ENCODE assay signal across 12 mouse cellular contexts in genomic region chr5:115522531-115522930, GRCm38 (mm10). TPM values are rescaled to one million over a fixed set of nuclear protein-coding genes. Genes with fewer than 3 reads are reported as not detected.
A peak's percentile ranks its signal among the peaks of the same experiment; 100 is the strongest.
DNase-seq lines count a peak whose midpoint lies in the region; ATAC-seq lines count a peak whose summit lies in the region.
"Had no signal": no experiment of that assay in that cellular context is flagged by ENCODE, and none has a peak within 500 bp of the region (broad histone marks: within the 10 kb centered on the region; RNA-seq: fewer than 3 reads in every experiment).

No protein-coding gene starts in this region.

- H3K4me1 ChIP-seq in hindbrain, embryonic 10.5 days (replicated peaks), result peaks cover 64% of the 10 kb centered on the region
- peaks cover 37% of the 10 kb centered on the region for H3K4me1 ChIP-seq in hindbrain, embryonic 12.5 days
- H3K4me1 ChIP-seq in midbrain, embryonic 11.5 days (ENCODE audit: control insufficient read depth, insufficient read depth, low read length), result peaks cover 12% of the 10 kb centered on the region; the same call in 1 of the 2 replicates
- peaks cover 58% of the 10 kb centered on the region for H3K4me1 ChIP-seq in midbrain, embryonic 10.5 days
- peaks cover 52% of the 10 kb centered on the region for H3K4me1 ChIP-seq in limb, embryonic 11.5 days (ENCODE audit: control insufficient read depth, insufficient read depth, low read length)
- H3K4me1 ChIP-seq in stomach, embryonic 16.5 days (ENCODE audit: control insufficient read depth, insufficient read depth, low read length), result peaks cover 61% of the 10 kb centered on the region

- no peak for ATAC-seq in hindbrain, embryonic 12.5 days (ENCODE audit: low FRiP score)
- ATAC-seq in midbrain, embryonic 11.5 days (ENCODE audit: low FRiP score), result no peak
- no peak for ATAC-seq in limb, embryonic 11.5 days (ENCODE audit: insufficient number of reproducible peaks, low FRiP score, low TSS enrichment, low read depth)
- no peak for ATAC-seq in stomach, embryonic 16.5 days (ENCODE audit: insufficient read depth, low FRiP score)
- ATAC-seq: forebrain, embryonic 13.5 days had no signal

- H3K36me3 ChIP-seq in hindbrain, embryonic 10.5 days, result peaks cover 5% of the 10 kb centered on the region; the same call in 1 of the 2 replicates
- no peaks in the 10 kb centered on the region for H3K36me3 ChIP-seq in hindbrain, embryonic 12.5 days
- no peaks in the 10 kb centered on the region for H3K36me3 ChIP-seq in midbrain, embryonic 11.5 days (ENCODE audit: control insufficient read depth, insufficient read depth, low read length)
- peaks cover 1% of the 10 kb centered on the region; the same call in 1 of the 2 replicates for H3K36me3 ChIP-seq in midbrain, embryonic 10.5 days
- H3K36me3 ChIP-seq in limb, embryonic 11.5 days (ENCODE audit: control insufficient read depth, insufficient read depth, low read length), result no peaks in the 10 kb centered on the region
- no peaks in the 10 kb centered on the region for H3K36me3 ChIP-seq in stomach, embryonic 16.5 days (ENCODE audit: control insufficient read depth, insufficient read depth, low read length)

- peak overlapping the region; percentile 81 for H3K27ac ChIP-seq in hindbrain, embryonic 10.5 days
- H3K27ac ChIP-seq in hindbrain, embryonic 12.5 days, result no peak overlapping the region
- no peak overlapping the region for H3K27ac ChIP-seq in midbrain, embryonic 11.5 days (ENCODE audit: low read depth, low read length)
- H3K27ac ChIP-seq in midbrain, embryonic 10.5 days (replicated peaks), result no peak overlapping the region
- H3K27ac ChIP-seq in limb, embryonic 11.5 days (replicated peaks; ENCODE audit: low read depth, low read length), result peak overlapping the region; percentile 72
- peak overlapping the region; percentile 79 for H3K27ac ChIP-seq in stomach, embryonic 16.5 days (ENCODE audit: low read length)
- H3K27ac ChIP-seq: forebrain, embryonic 13.5 days had no signal

- WGBS in hindbrain, embryonic 10.5 days, result 79% methylated on average over 4 of the region's 4 CpGs
- WGBS in hindbrain, embryonic 12.5 days, result 75% methylated on average over 4 of the region's 4 CpGs
- 87% methylated on average over 4 of the region's 4 CpGs for WGBS in midbrain, embryonic 11.5 days
- WGBS in midbrain, embryonic 10.5 days, result 84% methylated on average over 4 of the region's 4 CpGs
- WGBS in limb, embryonic 11.5 days, result 61% methylated on average over 4 of the region's 4 CpGs
- WGBS in stomach, embryonic 16.5 days, result 86% methylated on average over 4 of the region's 4 CpGs

- H3K27me3 ChIP-seq in hindbrain, embryonic 10.5 days (ENCODE audit: insufficient read depth, poor library complexity, severe bottlenecking), result no peaks in the 10 kb centered on the region
- H3K27me3 ChIP-seq in hindbrain, embryonic 12.5 days, result no peaks in the 10 kb centered on the region
- no peaks in the 10 kb centered on the region for H3K27me3 ChIP-seq in midbrain, embryonic 11.5 days (ENCODE audit: control insufficient read depth, insufficient read depth, low read length)
- H3K27me3 ChIP-seq in midbrain, embryonic 10.5 days (ENCODE audit: low read depth, poor library complexity, severe bottlenecking), result no peaks in the 10 kb centered on the region
- H3K27me3 ChIP-seq in limb, embryonic 11.5 days (ENCODE audit: control insufficient read depth, insufficient read depth, low read length), result no peaks in the 10 kb centered on the region
- H3K27me3 ChIP-seq in stomach, embryonic 16.5 days (ENCODE audit: control insufficient read depth, insufficient read depth, low read length), result no peaks in the 10 kb centered on the region
- H3K27me3 ChIP-seq: forebrain, embryonic 13.5 days had no signal

- DNase-seq in hindbrain, embryonic 10.5 days (ENCODE audit: low spot score), result no peak
- DNase-seq in midbrain, embryonic 11.5 days (ENCODE audit: low spot score, missing footprints), result peak; percentile 71
- DNase-seq in midbrain, embryonic 10.5 days (ENCODE audit: low spot score), result no peak
- DNase-seq in limb, embryonic 11.5 days (ENCODE audit: low spot score), result no peak
- DNase-seq in frontal cortex, postnatal 25 days (ENCODE audit: low spot score in 2 of 2), result no peak
- no peak for DNase-seq in urinary bladder, adult 18-20 months (ENCODE audit: low spot score in 2 of 2)
- DNase-seq: cerebellum, adult 2 months; left cerebral cortex, postnatal 4 days had no signal

- H3K4me2 ChIP-seq in hindbrain, embryonic 12.5 days (replicated peaks), result no peak overlapping the region
- no peak overlapping the region for H3K4me2 ChIP-seq in midbrain, embryonic 11.5 days
- H3K4me2 ChIP-seq in limb, embryonic 11.5 days (ENCODE audit: low read depth, severe bottlenecking), result no peak overlapping the region
- no peak overlapping the region for H3K4me2 ChIP-seq in stomach, embryonic 16.5 days (ENCODE audit: low read depth, low read length)
- H3K4me2 ChIP-seq: forebrain, embryonic 13.5 days had no signal

- H3K9ac ChIP-seq in hindbrain, embryonic 12.5 days, result no peak overlapping the region
- no peak overlapping the region for H3K9ac ChIP-seq in midbrain, embryonic 11.5 days (ENCODE audit: low read length)
- H3K9ac ChIP-seq in limb, embryonic 11.5 days (ENCODE audit: low read length), result no peak overlapping the region
- 0 out of 2 replicates have a peak overlapping the region, but pooled peaks have one; percentile 35 for H3K9ac ChIP-seq in stomach, embryonic 16.5 days (ENCODE audit: low read length)
- H3K9ac ChIP-seq: forebrain, embryonic 13.5 days had no signal

- no peaks in the 10 kb centered on the region for H3K9me3 ChIP-seq in hindbrain, embryonic 10.5 days
- no peaks in the 10 kb centered on the region for H3K9me3 ChIP-seq in hindbrain, embryonic 12.5 days (replicated peaks)
- no peaks in the 10 kb centered on the region for H3K9me3 ChIP-seq in midbrain, embryonic 11.5 days (ENCODE audit: control insufficient read depth, low read length)
- H3K9me3 ChIP-seq in midbrain, embryonic 10.5 days (replicated peaks), result no peaks in the 10 kb centered on the region
- no peaks in the 10 kb centered on the region for H3K9me3 ChIP-seq in limb, embryonic 11.5 days (ENCODE audit: control insufficient read depth, low read length)
- no peaks in the 10 kb centered on the region for H3K9me3 ChIP-seq in stomach, embryonic 16.5 days (replicated peaks; ENCODE audit: control insufficient read depth, low read length)
- H3K9me3 ChIP-seq: forebrain, embryonic 13.5 days had no signal

- no peak overlapping the region for H3K4me3 ChIP-seq in hindbrain, embryonic 10.5 days
- H3K4me3 ChIP-seq in hindbrain, embryonic 12.5 days, result no peak overlapping the region
- H3K4me3 ChIP-seq in midbrain, embryonic 11.5 days (ENCODE audit: low read depth, low read length), result no peak overlapping the region
- H3K4me3 ChIP-seq in midbrain, embryonic 10.5 days, result no peak overlapping the region
- H3K4me3 ChIP-seq in limb, embryonic 11.5 days (ENCODE audit: low read depth, low read length), result no peak overlapping the region
- no peak overlapping the region for H3K4me3 ChIP-seq in stomach, embryonic 16.5 days (replicated peaks; ENCODE audit: low read length)
- H3K4me3 ChIP-seq: forebrain, embryonic 13.5 days had no signal

RNA-seq across cellular contexts. Expression of gene Pxn, which starts 16.1 kb away (rescaled TPM):
- polyA plus RNA-seq in hindbrain, embryonic 10.5 days (2016; fragmentation: Nextera tagmentation; extraction: Ambion mirVana), result 32.6 and 42.6 TPM in 2 replicates
- polyA plus RNA-seq in hindbrain, embryonic 12.5 days (2016; fragmentation: Nextera tagmentation; extraction: Ambion mirVana), result 34.0 and 39.2 TPM in 2 replicates
- polyA plus RNA-seq in midbrain, embryonic 11.5 days (2014; fragmentation: Nextera tagmentation; extraction: Ambion mirVana), result 7.3 and 7.7 TPM in 2 replicates
- polyA plus RNA-seq in midbrain, embryonic 10.5 days (2016; fragmentation: Nextera tagmentation; extraction: Ambion mirVana), result 27.9 and 28.9 TPM in 2 replicates
- polyA plus RNA-seq in limb, embryonic 11.5 days (2014; fragmentation: Nextera tagmentation; extraction: Ambion mirVana), result 13.5 and 17.7 TPM in 2 replicates
- 41.9 and 44.5 TPM in 2 replicates for polyA plus RNA-seq in stomach, embryonic 16.5 days (2015; fragmentation: Nextera tagmentation; extraction: Ambion mirVana)

RNA-seq across cellular contexts. Expression of gene Rplp0, which starts 36.7 kb away (rescaled TPM):
- 1,124 and 1,374 TPM in 2 replicates for polyA plus RNA-seq in hindbrain, embryonic 10.5 days (2016; fragmentation: Nextera tagmentation; extraction: Ambion mirVana)
- 819 and 900 TPM in 2 replicates for polyA plus RNA-seq in hindbrain, embryonic 12.5 days (2016; fragmentation: Nextera tagmentation; extraction: Ambion mirVana)
- polyA plus RNA-seq in midbrain, embryonic 11.5 days (2014; fragmentation: Nextera tagmentation; extraction: Ambion mirVana), result 1,161 and 1,182 TPM in 2 replicates
- 1,126 and 1,338 TPM in 2 replicates for polyA plus RNA-seq in midbrain, embryonic 10.5 days (2016; fragmentation: Nextera tagmentation; extraction: Ambion mirVana)
- 1,447 and 1,526 TPM in 2 replicates for polyA plus RNA-seq in limb, embryonic 11.5 days (2014; fragmentation: Nextera tagmentation; extraction: Ambion mirVana)
- 1,450 and 1,538 TPM in 2 replicates for polyA plus RNA-seq in stomach, embryonic 16.5 days (2015; fragmentation: Nextera tagmentation; extraction: Ambion mirVana)

RNA-seq across cellular contexts. Expression of gene Sirt4, which starts 38.0 kb away (rescaled TPM):
- 17.2 and 17.3 TPM in 2 replicates for polyA plus RNA-seq in hindbrain, embryonic 10.5 days (2016; fragmentation: Nextera tagmentation; extraction: Ambion mirVana)
- 23.1 and 24.7 TPM in 2 replicates for polyA plus RNA-seq in hindbrain, embryonic 12.5 days (2016; fragmentation: Nextera tagmentation; extraction: Ambion mirVana)
- polyA plus RNA-seq in midbrain, embryonic 11.5 days (2014; fragmentation: Nextera tagmentation; extraction: Ambion mirVana), result 16.2 and 18.9 TPM in 2 replicates
- polyA plus RNA-seq in midbrain, embryonic 10.5 days (2016; fragmentation: Nextera tagmentation; extraction: Ambion mirVana), result 15.2 and 17.0 TPM in 2 replicates
- polyA plus RNA-seq in limb, embryonic 11.5 days (2014; fragmentation: Nextera tagmentation; extraction: Ambion mirVana), result 19.2 and 19.7 TPM in 2 replicates
- 24.4 and 28.0 TPM in 2 replicates for polyA plus RNA-seq in stomach, embryonic 16.5 days (2015; fragmentation: Nextera tagmentation; extraction: Ambion mirVana)

RNA-seq across cellular contexts. Expression of gene Gcn1l1, which starts 42.5 kb away (rescaled TPM):
- polyA plus RNA-seq in hindbrain, embryonic 10.5 days (2016; fragmentation: Nextera tagmentation; extraction: Ambion mirVana), result 56.9 and 57.5 TPM in 2 replicates
- 57.6 and 62.5 TPM in 2 replicates for polyA plus RNA-seq in hindbrain, embryonic 12.5 days (2016; fragmentation: Nextera tagmentation; extraction: Ambion mirVana)
- polyA plus RNA-seq in midbrain, embryonic 11.5 days (2014; fragmentation: Nextera tagmentation; extraction: Ambion mirVana), result 27.6 and 32.2 TPM in 2 replicates
- polyA plus RNA-seq in midbrain, embryonic 10.5 days (2016; fragmentation: Nextera tagmentation; extraction: Ambion mirVana), result 52.5 and 61.2 TPM in 2 replicates
- polyA plus RNA-seq in limb, embryonic 11.5 days (2014; fragmentation: Nextera tagmentation; extraction: Ambion mirVana), result 39.6 and 44.5 TPM in 2 replicates
- 33.6 and 35.1 TPM in 2 replicates for polyA plus RNA-seq in stomach, embryonic 16.5 days (2015; fragmentation: Nextera tagmentation; extraction: Ambion mirVana)

RNA-seq across cellular contexts. Expression of gene Pla2g1b, which starts 56.5 kb away (rescaled TPM):
- 0.51 TPM in 1 of 2 replicates, not detected in the other for polyA plus RNA-seq in hindbrain, embryonic 10.5 days (2016; fragmentation: Nextera tagmentation; extraction: Ambion mirVana)
- not detected in 2 replicates for polyA plus RNA-seq in hindbrain, embryonic 12.5 days (2016; fragmentation: Nextera tagmentation; extraction: Ambion mirVana)
- not detected in 2 replicates for polyA plus RNA-seq in midbrain, embryonic 11.5 days (2014; fragmentation: Nextera tagmentation; extraction: Ambion mirVana)
- polyA plus RNA-seq in midbrain, embryonic 10.5 days (2016; fragmentation: Nextera tagmentation; extraction: Ambion mirVana), result 0.41 and 0.62 TPM in 2 replicates
- polyA plus RNA-seq in limb, embryonic 11.5 days (2014; fragmentation: Nextera tagmentation; extraction: Ambion mirVana), result not detected in 2 replicates
- polyA plus RNA-seq in stomach, embryonic 16.5 days (2015; fragmentation: Nextera tagmentation; extraction: Ambion mirVana), result 16.6 and 20.5 TPM in 2 replicates
- polyA plus RNA-seq: activated CD4-positive, CD25-positive, alpha-beta regulatory T cell, adult 4 months; cerebellum, adult 2 months; forebrain, embryonic 13.5 days had no signal

Comparison
In these comparisons a context has a peak if more than half of its experiments do, and no peak if none do; other contexts are left out.
1. H3K27ac ChIP-seq: peak in hindbrain, embryonic 10.5 days (single experiment), limb, embryonic 11.5 days (single experiment) and stomach, embryonic 16.5 days (single experiment); none in hindbrain, embryonic 12.5 days (single experiment), midbrain, embryonic 11.5 days (single experiment) and midbrain, embryonic 10.5 days (single experiment).